Mouse (Mus musculus): ENCODE measurements around the gene Usp29.

GRCm38 (mm10) chr7:6840860-6841259 is 110.5 kb downstream of the Usp29 start:
- TF ChIP-seq CTCF (IDR thresholded peaks at IDR 0.05; ENCODE audit: borderline replicate concordance, insufficient read depth, low read depth, low read length) (no peak), POLR2A (IDR thresholded peaks at IDR 0.05; ENCODE audit: borderline replicate concordance, insufficient read depth, low read length) (no peak)

All from cerebellum, adult 2 months (tissue).